Mouse (Mus musculus) C2C12 (cell line): ENCODE data around the gene Exosc7.

Experiments used
- CEBPB ChIP-seq: IDR thresholded peaks from one replicate; pipeline ENCODE4 v1.6.1; 2011; ENCODE audit warnings: low read depth, mild to moderate bottlenecking, control low read depth, moderate library complexity
- CTCF ChIP-seq: IDR thresholded peaks from one replicate; pipeline ENCODE4 v1.5.1; 2011; ENCODE audit not compliant: control insufficient read depth, insufficient read depth, insufficient read length
- MAX ChIP-seq: IDR thresholded peaks from one replicate; pipeline ENCODE4 v1.6.1; 2011; ENCODE audit warnings: mild to moderate bottlenecking, control low read depth
- MYOG ChIP-seq: IDR thresholded peaks from one replicate; pipeline ENCODE4 v1.6.1; 2011; ENCODE audit not compliant: control insufficient read depth, insufficient read length; ENCODE audit errors: extremely low read depth
- USF1 ChIP-seq: IDR thresholded peaks from one replicate; pipeline ENCODE4 v1.6.1; 2011; ENCODE audit warnings: low read depth, mild to moderate bottlenecking, control low read depth, moderate library complexity

GRCm38 (mm10) chr9:123080355-123080754 is 32.7 kb upstream of the Exosc7 start:
- TF ChIP-seq CTCF = no peak
- no peak for TF ChIP-seq MAX
- no peak for TF ChIP-seq CEBPB
- TF ChIP-seq MYOG = no peak
- TF ChIP-seq USF1 = no peak
